Mouse (Mus musculus) limb, embryonic 12.5 days (tissue): ENCODE measurements around the gene Malrd1. TPM values are rescaled to one million over a fixed set of nuclear protein-coding genes. Genes with fewer than 3 reads are reported as not detected.
A peak's percentile ranks its signal among the peaks of the same experiment; 100 is the strongest.

ENCODE experiments used
- ATAC-seq: fragments of 200-750 bp; cut with Nextera tagmentation; 2 replicates; pipeline ENCODE4 v1.8.0; 2017; ENCODE audit warnings: low read depth, moderate TSS enrichment; ENCODE audit not compliant: insufficient number of reproducible peaks, insufficient read depth, low FRiP score, low TSS enrichment
- H3K27ac ChIP-seq: fragments of 300-500 bp; sonication (generic); 2 replicates; pipeline ENCODE4 v1.5.1; 2016; ENCODE audit warnings: mild to moderate bottlenecking, moderate library complexity
- H3K27me3 ChIP-seq: fragments of 300-500 bp; sonication (generic); 2 replicates; pipeline ENCODE4 v1.6.1; 2016; ENCODE audit warnings: mild to moderate bottlenecking, moderate library complexity
- H3K36me3 ChIP-seq: fragments of 300-500 bp; sonication (generic); 2 replicates; pipeline ENCODE4 v1.6.1; 2016; ENCODE audit warnings: mild to moderate bottlenecking, moderate library complexity
- H3K4me1 ChIP-seq: fragments of 300-500 bp; sonication (generic); replicated peaks from 2 replicates; pipeline ENCODE4 v1.6.1; 2016
- H3K4me2 ChIP-seq: fragments of 300-500 bp; sonication (generic); 2 replicates; pipeline ENCODE4 v1.6.1; 2016; ENCODE audit warnings: mild to moderate bottlenecking, moderate library complexity
- H3K4me3 ChIP-seq: fragments of 300-500 bp; sonication (generic); replicated peaks from 2 replicates; pipeline ENCODE4 v1.5.1; 2016; ENCODE audit warnings: mild to moderate bottlenecking
- H3K9ac ChIP-seq: fragments of 300-500 bp; sonication (generic); replicated peaks from 2 replicates; pipeline ENCODE4 v1.6.1; 2016; ENCODE audit warnings: mild to moderate bottlenecking, moderate library complexity
- H3K9me3 ChIP-seq: fragments of 300-500 bp; sonication (generic); 2 replicates; pipeline ENCODE4 v1.6.1; 2016; ENCODE audit warnings: mild to moderate bottlenecking, moderate library complexity
- WGBS: fragments of 180-500 bp; shearing (Covaris S2); methylation state at CpG from one replicate; pipeline ENCODE4 v1.1.7; 2016; 5-methylcytosine and 5-hydroxymethylcytosine counted together
- polyA plus RNA-seq: library from polyadenylated mRNA; unstranded; fragments of >200 nt; fragmentation: Nextera tagmentation; extraction: Ambion mirVana; gene quantifications from 2 replicates; pipeline ENCODE4 v1.2.1, GENCODE M21; 2016

Gene Malrd1
- polyA plus RNA-seq, 1 experiment from 2014 or later, result 0.04 TPM

GRCm38 (mm10) chr2:16210016-16210415, 683.7 kb downstream of the Malrd1 start:
- Histone ChIP-seq H3K27ac (no peak overlapping the region), H3K4me3 (no peak overlapping the region), H3K27me3 (no peaks in the 10 kb centered on the region), H3K4me2 (no peak overlapping the region), H3K4me1 (no peaks in the 10 kb centered on the region), H3K36me3 (no peaks in the 10 kb centered on the region), H3K9me3 (no peaks in the 10 kb centered on the region), H3K9ac (no peak overlapping the region)
- WGBS, result 83% methylated on average over 2 of the region's 2 CpGs
- no peak for ATAC-seq

- H3K27me3 ChIP-seq, result no peaks in the 10 kb centered on the region
- H3K9me3 ChIP-seq, result no peaks in the 10 kb centered on the region
- no peak overlapping the region for H3K4me3 ChIP-seq
- H3K36me3 ChIP-seq, result no peaks in the 10 kb centered on the region
- no peaks in the 10 kb centered on the region for H3K4me1 ChIP-seq
- no peak overlapping the region for H3K27ac ChIP-seq
- no peak for ATAC-seq
- H3K9ac ChIP-seq, result no peak overlapping the region
- H3K4me2 ChIP-seq, result no peak overlapping the region
These were observed 686.5 kb downstream of the Malrd1 start for GRCm38 (mm10) chr2:16212752-16213151.

GRCm38 (mm10) chr2:16214111-16214510, 687.8 kb downstream of the Malrd1 start:
- Histone ChIP-seq H3K4me3 (no peak overlapping the region), H3K4me2 (no peak overlapping the region)
- no peak for ATAC-seq

GRCm38 (mm10) chr2:16228187-16228832, 702.0 kb downstream of the Malrd1 start:
- Histone ChIP-seq H3K9me3 (no peaks in the 10 kb centered on the region), H3K9ac (no peak overlapping the region), H3K4me2 (no peak overlapping the region), H3K27me3 (no peaks in the 10 kb centered on the region), H3K4me3 (no peak overlapping the region), H3K4me1 (no peaks in the 10 kb centered on the region), H3K27ac (no peak overlapping the region), H3K36me3 (no peaks in the 10 kb centered on the region)
- WGBS, result 90% methylated on average over 1 of the region's 1 CpGs
- no peak for ATAC-seq

More at GRCm38 (mm10) chr2:16214111-16214510, 687.8 kb downstream of the Malrd1 start:
- H3K27ac ChIP-seq, result no peak overlapping the region
- H3K9ac ChIP-seq, result no peak overlapping the region
- H3K4me1 ChIP-seq, result no peaks in the 10 kb centered on the region
- no peaks in the 10 kb centered on the region for H3K9me3 ChIP-seq
- H3K27me3 ChIP-seq, result no peaks in the 10 kb centered on the region
- no peaks in the 10 kb centered on the region for H3K36me3 ChIP-seq
- WGBS, result 80% methylated on average over 3 of the region's 3 CpGs

GRCm38 (mm10) chr2:16240861-16241260, 714.6 kb downstream of the Malrd1 start:
- H3K4me1 ChIP-seq, result no peaks in the 10 kb centered on the region
- H3K4me3 ChIP-seq, result no peak overlapping the region
- ATAC-seq, result 0 out of 2 replicates have a peak, but pooled peaks have one; percentile 26
- no peak overlapping the region for H3K9ac ChIP-seq
- 48% methylated on average over 1 of the region's 1 CpGs for WGBS
- no peaks in the 10 kb centered on the region for H3K9me3 ChIP-seq
- no peaks in the 10 kb centered on the region for H3K36me3 ChIP-seq
- no peaks in the 10 kb centered on the region for H3K27me3 ChIP-seq
- no peak overlapping the region for H3K4me2 ChIP-seq
- H3K27ac ChIP-seq, result no peak overlapping the region

- Histone ChIP-seq H3K36me3 (no peaks in the 10 kb centered on the region), H3K27me3 (no peaks in the 10 kb centered on the region), H3K9ac (no peak overlapping the region), H3K9me3 (no peaks in the 10 kb centered on the region), H3K4me2 (no peak overlapping the region), H3K27ac (no peak overlapping the region), H3K4me1 (no peaks in the 10 kb centered on the region), H3K4me3 (no peak overlapping the region)
- 30% methylated on average over 2 of the region's 2 CpGs for WGBS
- ATAC-seq, result 0 out of 2 replicates have a peak, but pooled peaks have one; percentile 31
These were observed 716.8 kb downstream of the Malrd1 start for GRCm38 (mm10) chr2:16243097-16243496.

- Histone ChIP-seq H3K27me3 (no peaks in the 10 kb centered on the region), H3K4me1 (no peaks in the 10 kb centered on the region), H3K4me3 (no peak overlapping the region), H3K27ac (no peak overlapping the region), H3K36me3 (no peaks in the 10 kb centered on the region), H3K9me3 (no peaks in the 10 kb centered on the region), H3K9ac (no peak overlapping the region), H3K4me2 (no peak overlapping the region)
- 69% methylated on average over 3 of the region's 3 CpGs for WGBS
- ATAC-seq, result no peak
These were observed 722.6 kb downstream of the Malrd1 start for GRCm38 (mm10) chr2:16248861-16249260.

- H3K27me3 ChIP-seq, result no peaks in the 10 kb centered on the region
- no peak overlapping the region for H3K27ac ChIP-seq
- ATAC-seq, result no peak
- H3K36me3 ChIP-seq, result no peaks in the 10 kb centered on the region
- H3K9me3 ChIP-seq, result no peaks in the 10 kb centered on the region
- 54% methylated on average over 1 of the region's 1 CpGs for whole genome bisulfite sequencing
- no peak overlapping the region for H3K4me3 ChIP-seq
- no peak overlapping the region for H3K4me2 ChIP-seq
- H3K4me1 ChIP-seq, result no peaks in the 10 kb centered on the region
- H3K9ac ChIP-seq, result no peak overlapping the region
These were observed 726.0 kb downstream of the Malrd1 start for GRCm38 (mm10) chr2:16252274-16252673.
